Mouse (Mus musculus) MEL (cell line): Measurements from ENCODE around the gene Pnpla2. TPM values are rescaled to one million over a fixed set of nuclear protein-coding genes. Genes with fewer than 3 reads are reported as not detected.

Source experiments
- DNase-seq: peaks from one replicate; pipeline ENCODE4 v3.0.0; 2011; ENCODE audit warnings: low read depth, low spot score
- H3K27ac ChIP-seq: 2 replicates; pipeline ENCODE4 v1.5.1; 2012; ENCODE audit warnings: low read depth, mild to moderate bottlenecking, control low read depth, low read length, moderate library complexity; ENCODE audit not compliant: control insufficient read depth
- H3K27me3 ChIP-seq, 2 experiments: fragments of 150-350 bp in 1 of 2; sonication (generic) in 1 of 2; 2 replicates each; pipeline ENCODE4 v1.6.1; 2012; ENCODE audit warnings: low read length in 2 of 2, mild to moderate bottlenecking in 2 of 2, improper control_type of control experiment in 1 of 2, moderate library complexity in 1 of 2; ENCODE audit not compliant: insufficient read depth in 2 of 2, control insufficient read depth in 1 of 2
- H3K36me3 ChIP-seq, 2 experiments: 2 replicates each; pipeline ENCODE4 v1.6.1; 2012 to 2014; ENCODE audit warnings: low read length in 2 of 2, improper control_type of control experiment in 1 of 2, inconsistent platforms in 1 of 2, mild to moderate bottlenecking in 1 of 2; ENCODE audit not compliant: insufficient read depth in 2 of 2, control insufficient read depth in 1 of 2
- H3K4me1 ChIP-seq, 2 experiments: fragments of 150-350 bp in 1 of 2; sonication (generic) in 1 of 2; 2 replicates each; pipeline ENCODE4 v1.6.1; 2012; ENCODE audit warnings: low read length in 2 of 2, improper control_type of control experiment in 1 of 2, mild to moderate bottlenecking in 1 of 2; ENCODE audit not compliant: insufficient read depth in 2 of 2, control insufficient read depth in 1 of 2
- H3K4me3 ChIP-seq, 2 experiments: fragments of 150-350 bp in 1 of 2; sonication (generic) in 1 of 2; 2 replicates each; pipeline ENCODE4 v1.5.1; 2012; ENCODE audit warnings: low read depth in 2 of 2, low read length in 2 of 2, mild to moderate bottlenecking in 2 of 2, moderate library complexity in 2 of 2, control low read depth in 1 of 2, improper control_type of control experiment in 1 of 2; ENCODE audit not compliant: control insufficient read depth in 1 of 2, insufficient read depth in 1 of 2
- H3K79me2 ChIP-seq: 2 replicates; pipeline ENCODE4 v1.6.1; 2012; ENCODE audit warnings: mild to moderate bottlenecking, low read length, moderate library complexity; ENCODE audit not compliant: control insufficient read depth, poor library complexity, insufficient read depth
- H3K9ac ChIP-seq: 2 replicates; pipeline ENCODE4 v1.6.1; 2012; ENCODE audit warnings: low read depth, mild to moderate bottlenecking, control low read depth, low read length, moderate library complexity; ENCODE audit not compliant: control insufficient read depth, poor library complexity, severe bottlenecking
- H3K9me3 ChIP-seq: fragments of 150-350 bp; sonication (generic); replicated peaks from 2 replicates; pipeline ENCODE4 v1.6.1; 2012; ENCODE audit warnings: mild to moderate bottlenecking, low read length, improper control_type of control experiment, moderate library complexity; ENCODE audit not compliant: insufficient read depth
- BHLHE40 ChIP-seq: IDR thresholded peaks from 2 replicates; pipeline ENCODE4 v1.6.1; 2012; ENCODE audit warnings: low read depth, mild to moderate bottlenecking, inconsistent platforms, low read length, improper control_type of control experiment, borderline replicate concordance
- CHD1 ChIP-seq: IDR thresholded peaks from 2 replicates; pipeline ENCODE4 v1.6.1; 2012; ENCODE audit warnings: low read depth, mild to moderate bottlenecking, inconsistent platforms, low read length, improper control_type of control experiment
- CHD2 ChIP-seq: IDR thresholded peaks from 2 replicates; pipeline ENCODE4 v1.6.1; 2011; ENCODE audit warnings: low read length, improper control_type of control experiment
- E2F4 ChIP-seq: IDR thresholded peaks from 2 replicates; pipeline ENCODE4 v1.6.1; 2011; ENCODE audit warnings: low read depth, low read length, improper control_type of control experiment, borderline replicate concordance
- ELF1 ChIP-seq: IDR thresholded peaks from 2 replicates; pipeline ENCODE4 v1.6.1; 2014; ENCODE audit warnings: low read depth, mild to moderate bottlenecking, inconsistent platforms, low read length, improper control_type of control experiment, moderate library complexity
- GABPA ChIP-seq: IDR thresholded peaks from 2 replicates; pipeline ENCODE4 v1.6.1; 2012; ENCODE audit warnings: low read depth, mild to moderate bottlenecking, inconsistent platforms, low read length, improper control_type of control experiment, moderate library complexity
- GATA1 ChIP-seq: IDR thresholded peaks from 2 replicates; pipeline ENCODE4 v1.6.1; 2011; ENCODE audit warnings: low read depth, low read length, improper control_type of control experiment
- HCFC1 ChIP-seq: IDR thresholded peaks from 2 replicates; pipeline ENCODE4 v1.6.1; 2012; ENCODE audit warnings: low read depth, mild to moderate bottlenecking, inconsistent platforms, low read length, improper control_type of control experiment, moderate library complexity
- MAFK ChIP-seq: IDR thresholded peaks from 2 replicates; pipeline ENCODE4 v1.6.1; 2011; ENCODE audit warnings: low read depth, mild to moderate bottlenecking, low read length, improper control_type of control experiment, borderline replicate concordance
- MAZ ChIP-seq: IDR thresholded peaks from 2 replicates; pipeline ENCODE4 v1.6.1; 2012; ENCODE audit warnings: low read depth, mild to moderate bottlenecking, inconsistent platforms, low read length, improper control_type of control experiment
- MEF2A ChIP-seq: IDR thresholded peaks from 2 replicates; pipeline ENCODE4 v1.6.1; 2014; ENCODE audit warnings: low read depth, mild to moderate bottlenecking, inconsistent platforms, low read length, improper control_type of control experiment; ENCODE audit not compliant: poor library complexity, insufficient replicate concordance, severe bottlenecking; ENCODE audit errors: extremely low read depth
- MXI1 ChIP-seq: IDR thresholded peaks from 2 replicates; pipeline ENCODE4 v1.6.1; 2011; ENCODE audit warnings: mild to moderate bottlenecking, low read depth, low read length, improper control_type of control experiment
- MYB ChIP-seq: IDR thresholded peaks from 2 replicates; pipeline ENCODE4 v1.6.1; 2011; ENCODE audit warnings: mild to moderate bottlenecking, low read depth, low read length, improper control_type of control experiment
- NELFE ChIP-seq: IDR thresholded peaks from 2 replicates; pipeline ENCODE4 v1.6.1; 2011; ENCODE audit warnings: low read depth, low read length, improper control_type of control experiment
- POLR2AphosphoS2 ChIP-seq: IDR thresholded peaks from 2 replicates; pipeline ENCODE4 v1.6.1; 2011; ENCODE audit warnings: low read length, improper control_type of control experiment
- POLR2AphosphoS5 ChIP-seq: IDR thresholded peaks from 2 replicates; pipeline ENCODE4 v1.6.1; 2012; ENCODE audit warnings: low read depth, borderline replicate concordance, mild to moderate bottlenecking, inconsistent platforms, low read length, moderate library complexity, mixed read lengths
- SMC3 ChIP-seq: IDR thresholded peaks from 2 replicates; pipeline ENCODE4 v1.6.1; 2011; ENCODE audit warnings: low read depth, low read length, improper control_type of control experiment
- TAL1 ChIP-seq: IDR thresholded peaks from 2 replicates; pipeline ENCODE4 v1.6.1; 2012; ENCODE audit warnings: mild to moderate bottlenecking, inconsistent platforms, low read length, moderate library complexity, mixed read lengths
- TCF12 ChIP-seq: IDR thresholded peaks from 2 replicates; pipeline ENCODE4 v1.6.1; 2014; ENCODE audit warnings: low read depth, mild to moderate bottlenecking, inconsistent platforms, low read length, improper control_type of control experiment, moderate library complexity
- UBTF ChIP-seq: IDR thresholded peaks from 2 replicates; pipeline ENCODE4 v1.6.1; 2012; ENCODE audit warnings: low read depth, mild to moderate bottlenecking, inconsistent platforms, low read length, improper control_type of control experiment, moderate library complexity, borderline replicate concordance; ENCODE audit not compliant: insufficient read depth
- USF1 ChIP-seq: IDR thresholded peaks from 2 replicates; pipeline ENCODE4 v1.6.1; 2014; ENCODE audit warnings: low read depth, mild to moderate bottlenecking, inconsistent platforms, low read length, improper control_type of control experiment, moderate library complexity
- USF2 ChIP-seq, 2 experiments: IDR thresholded peaks; 2 replicates each; pipeline ENCODE4 v1.6.1; 2011 to 2012; ENCODE audit warnings: improper control_type of control experiment in 2 of 2, low read length in 2 of 2, borderline replicate concordance in 1 of 2, inconsistent platforms in 1 of 2, low read depth in 1 of 2, mild to moderate bottlenecking in 1 of 2; ENCODE audit not compliant: insufficient read depth in 1 of 2
- ZMIZ1 ChIP-seq: IDR thresholded peaks from 2 replicates; pipeline ENCODE4 v1.6.1; 2012; ENCODE audit warnings: low read depth, mild to moderate bottlenecking, inconsistent platforms, low read length, improper control_type of control experiment, moderate library complexity
- polyA plus RNA-seq, 2 experiments: library from polyadenylated mRNA; stranded (reverse) in 1 of 2; unstranded in 1 of 2; fragments of >175 nt in 1 of 2; fragments of >200 nt in 1 of 2; gene quantifications; 2 replicates each; pipeline versions ENCODE4 v1.2.1 to v1.2.4; 2012; ENCODE audit warnings: low replicate concordance in 2 of 2, low read depth in 1 of 2; ENCODE audit not compliant: insufficient read length in 2 of 2, insufficient read depth in 1 of 2, missing spikeins in 1 of 2
- total RNA-seq: library from RNA; depleted of rRNA; stranded (reverse); fragments of 300-350 nt; gene quantifications from 2 replicates; pipeline ENCODE4 v1.2.3, GENCODE M21; 2012

Pnpla2 gene
- total and polyA plus RNA-seq, 3 experiments: 8.3 to 38.6 TPM; not detected in 1

- H3K79me2 ChIP-seq: peaks cover 26% of the 10 kb centered on the region
- no peak for TF ChIP-seq SMC3
- no peak for TF ChIP-seq E2F4
- no peak overlapping the region for H3K27ac ChIP-seq
- H3K27me3 ChIP-seq: no peaks in the 10 kb centered on the region
- DNase-seq: no peak
- H3K9ac ChIP-seq: no peak overlapping the region
- no peak overlapping the region for H3K4me3 ChIP-seq
- H3K9me3 ChIP-seq: no peaks in the 10 kb centered on the region
- H3K4me1 ChIP-seq: peaks cover 4 to 22% of the 10 kb centered on the region in 2 experiments; a peak in 3 of 4 replicates
- peaks cover 0 to 20% of the 10 kb centered on the region in 2 experiments; a peak in 2 of 4 replicates for H3K36me3 ChIP-seq
Observed at GRCm38 (mm10) chr7:141432186-141432611, 22.8 kb upstream of the Pnpla2 start.

DNA sequence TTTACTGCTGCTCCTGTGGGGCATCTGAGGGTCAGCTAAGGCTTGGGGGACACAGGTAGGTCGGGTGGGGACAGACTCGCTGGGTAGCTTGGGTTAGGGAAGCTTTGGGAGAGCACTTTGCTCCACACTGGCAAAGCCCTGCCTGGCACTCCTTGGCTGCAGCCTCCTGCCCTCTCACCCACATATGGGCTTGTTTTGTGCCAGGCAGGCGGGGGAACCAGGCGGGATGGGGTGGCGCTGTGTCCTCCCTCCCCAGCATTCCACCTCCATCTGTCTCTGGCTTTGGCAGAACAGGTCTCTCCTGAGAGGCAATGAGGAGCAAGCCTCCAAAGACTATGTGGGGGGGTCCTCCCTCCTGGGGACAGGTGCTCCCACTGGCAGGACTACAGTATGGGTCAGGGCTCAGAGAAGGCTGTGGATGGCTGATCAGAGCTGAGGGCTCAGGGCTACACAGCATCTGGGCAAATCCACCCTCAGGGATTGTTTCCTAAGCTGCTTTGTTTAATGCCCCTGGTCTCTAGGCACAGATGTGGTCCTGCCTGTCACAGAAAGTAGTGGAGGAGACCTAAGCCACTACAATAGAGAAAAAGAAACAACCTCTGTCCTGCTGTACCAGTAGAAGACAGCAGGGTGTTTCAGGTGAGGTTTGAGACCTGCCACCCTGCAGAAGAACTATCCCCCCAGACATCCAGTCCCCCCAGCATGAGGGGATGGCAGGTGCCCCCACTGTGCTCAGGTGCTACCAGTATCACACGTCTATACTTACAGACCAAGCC is 22.1 kb upstream of the Pnpla2 start:
- DNase-seq: no peak
- Histone ChIP-seq H3K9ac (no peak overlapping the region), H3K4me3 (no peak overlapping the region)

DNA sequence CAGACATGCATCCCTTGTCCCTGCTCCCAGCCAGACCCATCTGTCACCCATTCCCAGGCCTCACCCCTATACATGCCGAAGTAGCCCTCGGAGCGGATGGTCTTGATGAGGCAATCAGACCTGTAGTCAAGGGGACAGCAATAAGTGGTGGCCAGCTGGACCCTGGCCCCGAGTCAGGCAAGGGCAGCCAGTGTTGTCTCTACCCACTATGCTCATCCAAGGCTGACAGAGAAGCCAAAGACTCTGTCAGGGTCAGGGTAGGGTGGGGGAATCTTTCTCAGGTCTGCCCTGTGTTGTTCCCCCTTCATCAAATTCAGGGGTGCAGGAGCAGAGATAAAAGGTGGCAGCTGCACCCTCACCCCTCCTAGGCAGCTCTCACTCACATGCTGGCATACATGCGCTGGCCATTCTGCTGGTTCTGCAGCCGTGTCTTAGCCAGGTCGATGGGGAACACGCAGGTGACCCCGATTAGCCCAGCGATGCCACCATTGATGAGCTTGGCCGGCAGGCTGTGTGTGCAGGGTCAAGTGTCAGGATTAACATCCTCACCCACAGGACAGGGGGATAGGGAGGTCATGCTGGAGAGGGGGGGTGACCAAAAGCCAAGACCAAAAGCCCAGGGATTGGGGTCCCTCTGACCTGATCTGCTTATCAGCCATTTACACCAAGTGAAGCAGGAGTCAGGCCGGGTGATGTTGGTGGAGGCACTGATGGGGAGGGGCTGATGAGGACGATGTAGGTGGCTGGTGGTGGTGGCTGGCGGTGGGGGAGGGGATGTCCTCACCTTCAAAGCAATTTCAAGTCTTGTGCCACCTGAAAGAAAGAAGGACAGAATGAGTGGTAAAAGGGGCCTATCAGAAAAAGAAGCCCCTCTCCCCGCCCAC is 21.2 kb upstream of the Pnpla2 start:
- Histone ChIP-seq H3K4me3 (no peak overlapping the region), H3K36me3 (peaks cover 0 to 20% of the 10 kb centered on the region in 2 experiments; a peak in 2 of 4 replicates), H3K27ac (no peak overlapping the region), H3K9me3 (no peaks in the 10 kb centered on the region), H3K4me1 (peaks cover 4 to 22% of the 10 kb centered on the region in 2 experiments; a peak in 3 of 4 replicates), H3K27me3 (no peaks in the 10 kb centered on the region), H3K9ac (no peak overlapping the region), H3K79me2 (peaks cover 28% of the 10 kb centered on the region)
- no peak for DNase-seq
- TF ChIP-seq MAZ (no peak), MXI1 (no peak), HCFC1 (no peak), GABPA (no peak), SMC3 (no peak), USF2 (IDR thresholded peaks at IDR 0.05; ENCODE audit: borderline replicate concordance in 1 of 2, insufficient read depth in 1 of 2, low read depth in 1 of 2, low read length in 2 of 2) (no peak)

More for the DNA sequence above, 22.1 kb upstream of the Pnpla2 start:
- Histone ChIP-seq H3K9me3 (no peaks in the 10 kb centered on the region), H3K36me3 (peaks cover 0 to 20% of the 10 kb centered on the region in 2 experiments; a peak in 2 of 4 replicates), H3K27ac (no peak overlapping the region), H3K27me3 (no peaks in the 10 kb centered on the region), H3K79me2 (peaks cover 28% of the 10 kb centered on the region), H3K4me1 (peaks cover 4 to 22% of the 10 kb centered on the region in 2 experiments; a peak in 3 of 4 replicates)
- TF ChIP-seq TCF12 (no peak), MXI1 (no peak), BHLHE40 (no peak), ZMIZ1 (no peak), ELF1 (no peak), CHD1 (no peak), MYB (no peak), UBTF (no peak), MAFK (no peak), NELFE (no peak), GATA1 (no peak), POLR2AphosphoS5 (no peak), POLR2AphosphoS2 (no peak), CHD2 (no peak), MEF2A (no peak), TAL1 (no peak), E2F4 (no peak), USF1 (no peak)
